Mouse (Mus musculus) spleen, postnatal 14 days (tissue): Measurements from ENCODE around the gene Rps26.

Experiments used
- DNase-seq, 2 experiments: peaks; one replicate each; pipeline ENCODE4 v3.0.0; 2021 to 2022; ENCODE audit warnings: low spot score in 2 of 2

The Rps26 gene

GRCm38 (mm10) chr10:128612433-128613153 is 14.0 kb downstream of the Rps26 start:
- peak; percentile 52 to 72 for DNase-seq

- DNase-seq: no peak
These were observed 20.1 kb downstream of the Rps26 start for GRCm38 (mm10) chr10:128606483-128606882.

- DNase-seq: no peak
These were observed 23.9 kb downstream of the Rps26 start for GRCm38 (mm10) chr10:128602470-128603128.

GRCm38 (mm10) chr10:128601499-128601898 is 25.0 kb downstream of the Rps26 start:
- no peak for DNase-seq

GRCm38 (mm10) chr10:128598476-128598875 is 28.1 kb downstream of the Rps26 start:
- no peak for DNase-seq

- DNase-seq: no peak
These were observed 33.8 kb downstream of the Rps26 start for GRCm38 (mm10) chr10:128592797-128593196.

- DNase-seq: no peak
These were observed 35.1 kb downstream of the Rps26 start for GRCm38 (mm10) chr10:128591436-128591835.

- DNase-seq: peak in 1 of 2 experiments; percentile 27
These were observed 36.3 kb downstream of the Rps26 start for GRCm38 (mm10) chr10:128590193-128590690.

- peak in 1 of 2 experiments; percentile 18 for DNase-seq
These were observed 36.9 kb downstream of the Rps26 start, which contains the start of gene Erbb3 for GRCm38 (mm10) chr10:128589464-128590192. Gene Erbb3 (minus strand): TSS chr10:128589652.

- no peak for DNase-seq
These were observed 37.6 kb downstream of the Rps26 start for GRCm38 (mm10) chr10:128588775-128589463.

GRCm38 (mm10) chr10:128588136-128588535 is 38.4 kb downstream of the Rps26 start:
- no peak for DNase-seq

- DNase-seq: no peak
These were observed 38.9 kb downstream of the Rps26 start for GRCm38 (mm10) chr10:128587697-128588096.

GRCm38 (mm10) chr10:128587120-128587519 is 39.4 kb downstream of the Rps26 start:
- no peak for DNase-seq

GRCm38 (mm10) chr10:128586546-128586945 is 40.0 kb downstream of the Rps26 start:
- no peak for DNase-seq

GRCm38 (mm10) chr10:128584386-128584785 is 42.2 kb downstream of the Rps26 start:
- DNase-seq: no peak

GRCm38 (mm10) chr10:128583644-128584043 is 42.9 kb downstream of the Rps26 start:
- DNase-seq: no peak

- no peak for DNase-seq
These were observed 46.8 kb downstream of the Rps26 start for GRCm38 (mm10) chr10:128579731-128580130.

- DNase-seq: no peak
These were observed 47.2 kb downstream of the Rps26 start for GRCm38 (mm10) chr10:128579298-128579697.

GRCm38 (mm10) chr10:128578330-128578729 is 48.2 kb downstream of the Rps26 start:
- no peak for DNase-seq

- no peak for DNase-seq
These were observed 51.5 kb downstream of the Rps26 start for GRCm38 (mm10) chr10:128575063-128575462.
